Mouse (Mus musculus) liver, embryonic 16.5 days (tissue): Measurements from ENCODE around the gene Rhbdd2. TPM values are rescaled to one million over a fixed set of nuclear protein-coding genes. Genes with fewer than 3 reads are reported as not detected.

Experiments
- ATAC-seq: fragments of 200-750 bp; cut with Nextera tagmentation; 2 replicates; pipeline ENCODE4 v1.8.0; 2017; ENCODE audit warnings: low read depth, mild to moderate bottlenecking, moderate number of reproducible peaks, moderate library complexity
- H3K27ac ChIP-seq: fragments of 300-500 bp; sonication (generic); 2 replicates; pipeline ENCODE4 v1.5.1; 2014; ENCODE audit warnings: mild to moderate bottlenecking, low read length
- H3K27me3 ChIP-seq: fragments of 300-500 bp; sonication (generic); 2 replicates; pipeline ENCODE4 v1.6.1; 2014; ENCODE audit warnings: low read depth, low read length, mixed read lengths; ENCODE audit not compliant: control insufficient read depth, insufficient read depth
- H3K36me3 ChIP-seq: fragments of 300-500 bp; sonication (generic); 2 replicates; pipeline ENCODE4 v1.6.1; 2014; ENCODE audit warnings: mild to moderate bottlenecking; ENCODE audit not compliant: control insufficient read depth, insufficient read depth
- H3K4me1 ChIP-seq: fragments of 300-500 bp; sonication (generic); 2 replicates; pipeline ENCODE4 v1.6.1; 2014; ENCODE audit warnings: low read depth, low read length, mixed read lengths; ENCODE audit not compliant: control insufficient read depth
- H3K4me2 ChIP-seq: fragments of 300-500 bp; sonication (generic); 2 replicates; pipeline ENCODE4 v1.6.1; 2014; ENCODE audit warnings: low read depth, low read length, mixed read lengths
- H3K4me3 ChIP-seq: fragments of 300-500 bp; sonication (generic); 2 replicates; pipeline ENCODE4 v1.5.1; 2014; ENCODE audit warnings: low read depth, mild to moderate bottlenecking, low read length
- H3K9ac ChIP-seq: fragments of 300-500 bp; sonication (generic); 2 replicates; pipeline ENCODE4 v1.6.1; 2014; ENCODE audit warnings: low read depth, low read length
- H3K9me3 ChIP-seq: fragments of 300-500 bp; sonication (generic); replicated peaks from 2 replicates; pipeline ENCODE4 v1.6.1; 2016; ENCODE audit warnings: low read length; ENCODE audit not compliant: control insufficient read depth
- WGBS: fragments of 180-500 bp; shearing (Covaris S2); extraction: QIAGEN DNeasy Blood & Tissue Kit; methylation state at CpG from one replicate; pipeline ENCODE4 v1.1.7; 2014; ENCODE audit not compliant: insufficient replicate concordance; 5-methylcytosine and 5-hydroxymethylcytosine counted together
- polyA plus RNA-seq: library from polyadenylated mRNA; unstranded; fragments of >200 nt; fragmentation: Nextera tagmentation; extraction: Ambion mirVana; gene quantifications from 2 replicates; pipeline ENCODE4 v1.2.1, GENCODE M21; 2015

The Rhbdd2 gene
- polyA plus RNA-seq, 1 experiment from 2014 or later, result 10.5 TPM

GRCm38 (mm10) chr5:135670881-135671280 is 38.5 kb downstream of the Rhbdd2 start:
- peaks cover 10% of the 10 kb centered on the region for H3K4me1 ChIP-seq
- H3K27ac ChIP-seq, result no peak overlapping the region
- 42% methylated on average over 2 of the region's 2 CpGs for WGBS
- no peak overlapping the region for H3K9ac ChIP-seq
- no peak for ATAC-seq
- no peaks in the 10 kb centered on the region for H3K27me3 ChIP-seq
- H3K4me3 ChIP-seq, result no peak overlapping the region
- H3K9me3 ChIP-seq, result no peaks in the 10 kb centered on the region
- H3K4me2 ChIP-seq, result no peak overlapping the region
- no peaks in the 10 kb centered on the region for H3K36me3 ChIP-seq

- Histone ChIP-seq H3K9ac (no peak overlapping the region), H3K9me3 (no peaks in the 10 kb centered on the region), H3K27me3 (no peaks in the 10 kb centered on the region), H3K36me3 (no peaks in the 10 kb centered on the region), H3K4me1 (peaks cover 10% of the 10 kb centered on the region), H3K4me3 (no peak overlapping the region), H3K27ac (no peak overlapping the region), H3K4me2 (no peak overlapping the region)
- ATAC-seq, result no peak
- 52% methylated on average over 4 of the region's 4 CpGs for WGBS
Measured at GRCm38 (mm10) chr5:135672509-135672908, 40.1 kb downstream of the Rhbdd2 start.

- ATAC-seq, result no peak
- Histone ChIP-seq H3K9me3 (no peaks in the 10 kb centered on the region), H3K9ac (no peak overlapping the region), H3K27me3 (no peaks in the 10 kb centered on the region), H3K4me1 (peaks cover 10% of the 10 kb centered on the region), H3K4me2 (no peak overlapping the region), H3K27ac (no peak overlapping the region), H3K36me3 (no peaks in the 10 kb centered on the region), H3K4me3 (no peak overlapping the region)
- WGBS, result 61% methylated on average over 5 of the region's 5 CpGs
Measured at GRCm38 (mm10) chr5:135672980-135673379, 40.6 kb downstream of the Rhbdd2 start.

- peak overlapping the region; percentile 55 for H3K27ac ChIP-seq
- ATAC-seq, result peak; percentile 75
- H3K4me3 ChIP-seq, result no peak overlapping the region
- H3K36me3 ChIP-seq, result no peaks in the 10 kb centered on the region
- H3K4me1 ChIP-seq, result peaks cover 10% of the 10 kb centered on the region
- H3K9me3 ChIP-seq, result no peaks in the 10 kb centered on the region
- WGBS, result 38% methylated on average over 3 of the region's 3 CpGs
- no peak overlapping the region for H3K9ac ChIP-seq
- H3K27me3 ChIP-seq, result no peaks in the 10 kb centered on the region
- peak overlapping the region; percentile 35; the same call in 1 of the 2 replicates for H3K4me2 ChIP-seq
Measured at GRCm38 (mm10) chr5:135674349-135674775, 41.9 kb downstream of the Rhbdd2 start.

GRCm38 (mm10) chr5:135674821-135675220 is 42.4 kb downstream of the Rhbdd2 start:
- H3K27ac ChIP-seq, result peak overlapping the region; percentile 50; the same call in 1 of the 2 replicates
- no peaks in the 10 kb centered on the region for H3K36me3 ChIP-seq
- 4% methylated on average over 11 of the region's 11 CpGs for whole genome bisulfite sequencing
- H3K27me3 ChIP-seq, result no peaks in the 10 kb centered on the region
- peak; percentile 79 for ATAC-seq
- 0 out of 2 replicates have a peak overlapping the region, but pooled peaks have one; percentile 10 for H3K4me3 ChIP-seq
- H3K9ac ChIP-seq, result no peak overlapping the region
- peaks cover 8% of the 10 kb centered on the region for H3K4me1 ChIP-seq
- H3K4me2 ChIP-seq, result peak overlapping the region; percentile 35
- H3K9me3 ChIP-seq, result no peaks in the 10 kb centered on the region

- no peak overlapping the region for H3K27ac ChIP-seq
- no peak overlapping the region for H3K9ac ChIP-seq
- no peak overlapping the region for H3K4me2 ChIP-seq
- WGBS, result 45% methylated on average over 3 of the region's 3 CpGs
- peaks cover 6% of the 10 kb centered on the region for H3K4me1 ChIP-seq
- no peaks in the 10 kb centered on the region for H3K36me3 ChIP-seq
- no peaks in the 10 kb centered on the region for H3K27me3 ChIP-seq
- ATAC-seq, result no peak
- no peaks in the 10 kb centered on the region for H3K9me3 ChIP-seq
- no peak overlapping the region for H3K4me3 ChIP-seq
Measured at GRCm38 (mm10) chr5:135676696-135677095, 44.3 kb downstream of the Rhbdd2 start.

- WGBS, result 20% methylated on average over 2 of the region's 2 CpGs
Measured at GRCm38 (mm10) chr5:135677251-135677650, 44.8 kb downstream of the Rhbdd2 start.

GRCm38 (mm10) chr5:135678481-135678880 is 46.1 kb downstream of the Rhbdd2 start:
- Histone ChIP-seq H3K4me2 (no peak overlapping the region), H3K9me3 (no peaks in the 10 kb centered on the region), H3K27me3 (no peaks in the 10 kb centered on the region), H3K27ac (no peak overlapping the region), H3K4me1 (peaks cover 6% of the 10 kb centered on the region), H3K36me3 (no peaks in the 10 kb centered on the region), H3K9ac (no peak overlapping the region), H3K4me3 (no peak overlapping the region)
- 68% methylated on average over 6 of the region's 6 CpGs for WGBS
- ATAC-seq, result no peak

More at GRCm38 (mm10) chr5:135677251-135677650, 44.8 kb downstream of the Rhbdd2 start:
- Histone ChIP-seq H3K27me3 (no peaks in the 10 kb centered on the region), H3K4me2 (no peak overlapping the region), H3K4me3 (no peak overlapping the region), H3K4me1 (peaks cover 6% of the 10 kb centered on the region), H3K27ac (no peak overlapping the region), H3K9me3 (no peaks in the 10 kb centered on the region), H3K36me3 (no peaks in the 10 kb centered on the region), H3K9ac (no peak overlapping the region)
- no peak for ATAC-seq

- no peaks in the 10 kb centered on the region for H3K27me3 ChIP-seq
- WGBS, result 67% methylated on average over 6 of the region's 6 CpGs
- H3K9me3 ChIP-seq, result no peaks in the 10 kb centered on the region
- H3K4me3 ChIP-seq, result no peak overlapping the region
- no peaks in the 10 kb centered on the region; the same call in 1 of the 2 replicates for H3K4me1 ChIP-seq
- ATAC-seq, result no peak
- H3K9ac ChIP-seq, result no peak overlapping the region
- H3K27ac ChIP-seq, result no peak overlapping the region
- no peak overlapping the region for H3K4me2 ChIP-seq
- H3K36me3 ChIP-seq, result no peaks in the 10 kb centered on the region
Measured at GRCm38 (mm10) chr5:135680967-135681545, 48.6 kb downstream of the Rhbdd2 start.
